Mouse (Mus musculus) E14TG2a.4 (cell line): ENCODE data around the gene Fam72a.

Experiments
- CTCF ChIP-seq: conservative IDR thresholded peaks from 2 replicates; pipeline ENCODE4 v1.5.1; 2014; ENCODE audit warnings: low read length
- NANOG ChIP-seq: IDR thresholded peaks from 2 replicates; pipeline ENCODE4 v1.6.1; 2014; ENCODE audit warnings: borderline replicate concordance, low read length, mixed read lengths
- POU5F1 ChIP-seq: IDR thresholded peaks from 2 replicates; pipeline ENCODE4 v1.6.1; 2014; ENCODE audit warnings: low read length, borderline replicate concordance

- TF ChIP-seq CTCF (no peak), POU5F1 (no peak), NANOG (no peak)
These were observed 16.6 kb upstream of the Fam72a start for GRCm38 (mm10) chr1:131511131-131511530.
